Mouse (Mus musculus) heart, adult 2 months (tissue): ENCODE data around the gene Ets1. TPM values are rescaled to one million over a fixed set of nuclear protein-coding genes. Genes with fewer than 3 reads are reported as not detected.

Experiments
- DNase-seq, 2 experiments: peaks; one replicate each; pipeline ENCODE4 v3.0.0; 2021
- H3K27ac ChIP-seq: fragments of 200-600 bp; 2 replicates; pipeline ENCODE4 v1.8.1; 2022
- H3K27me3 ChIP-seq: fragments of 200-500 bp; 2 replicates; pipeline ENCODE4 v1.6.1; 2012; ENCODE audit warnings: mild to moderate bottlenecking, low read length, inconsistent platforms, mixed read lengths; ENCODE audit not compliant: control insufficient read depth, insufficient read depth
- H3K36me3 ChIP-seq: fragments of 200-500 bp; 2 replicates; pipeline ENCODE4 v1.6.1; 2012; ENCODE audit warnings: low read length, inconsistent platforms; ENCODE audit not compliant: control insufficient read depth, insufficient read depth
- H3K4me1 ChIP-seq: fragments of 200-500 bp; 2 replicates; pipeline ENCODE4 v1.6.1; 2011; ENCODE audit warnings: low read length; ENCODE audit not compliant: control insufficient read depth, insufficient read depth
- H3K4me3 ChIP-seq: fragments of 200-600 bp; 2 replicates; pipeline ENCODE4 v1.8.1; 2022
- H3K79me2 ChIP-seq: fragments of 200-500 bp; replicated peaks from 2 replicates; pipeline ENCODE4 v1.6.1; 2012; ENCODE audit warnings: mild to moderate bottlenecking, inconsistent platforms, low read length, moderate library complexity, mixed read lengths; ENCODE audit not compliant: control insufficient read depth, insufficient read depth
- H3K9ac ChIP-seq: fragments of 200-500 bp; 2 replicates; pipeline ENCODE4 v1.6.1; 2012; ENCODE audit warnings: low read depth, mild to moderate bottlenecking, control low read depth, inconsistent platforms, low read length, mixed read lengths
- CTCF ChIP-seq: fragments of 200-600 bp; IDR thresholded peaks from 2 replicates; pipeline ENCODE4 v1.8.1; 2022; ENCODE audit warnings: antibody characterized with exemption, mild to moderate bottlenecking, moderate library complexity
- EP300 ChIP-seq: fragments of 200-500 bp; IDR thresholded peaks from 2 replicates; pipeline ENCODE4 v1.6.1; 2011; ENCODE audit warnings: low read depth, low read length, control low read depth; ENCODE audit not compliant: insufficient read depth
- POLR2A ChIP-seq: fragments of 200-500 bp; IDR thresholded peaks from 2 replicates; pipeline ENCODE4 v1.6.1; 2011; ENCODE audit warnings: mild to moderate bottlenecking, low read depth, low read length, control low read depth; ENCODE audit not compliant: insufficient read depth
- WGBS: fragments of 180-500 bp; shearing (Covaris S2); methylation state at CpG from one replicate; pipeline ENCODE4 v1.1.7; 2018; 5-methylcytosine and 5-hydroxymethylcytosine counted together
- intact Hi-C: fragments of 180-260 bp; cut with DNase I; formaldehyde crosslinking; loops from one replicate; pipeline ENCODE4 v1.15.1; 2025
- polyA plus RNA-seq: library from polyadenylated mRNA; depleted of rRNA; stranded (reverse); fragments of >200 nt; gene quantifications from 2 replicates; pipeline ENCODE4 v1.2.3, GENCODE M21; 2012
- total RNA-seq, 2 experiments: library from RNA; stranded (reverse); gene quantifications; 2 replicates each; pipeline ENCODE4 v1.2.3; 2021

Gene Ets1
- total and polyA plus RNA-seq, 3 experiments, result 22.6 to 48.7 (median 40.7) TPM

DNA sequence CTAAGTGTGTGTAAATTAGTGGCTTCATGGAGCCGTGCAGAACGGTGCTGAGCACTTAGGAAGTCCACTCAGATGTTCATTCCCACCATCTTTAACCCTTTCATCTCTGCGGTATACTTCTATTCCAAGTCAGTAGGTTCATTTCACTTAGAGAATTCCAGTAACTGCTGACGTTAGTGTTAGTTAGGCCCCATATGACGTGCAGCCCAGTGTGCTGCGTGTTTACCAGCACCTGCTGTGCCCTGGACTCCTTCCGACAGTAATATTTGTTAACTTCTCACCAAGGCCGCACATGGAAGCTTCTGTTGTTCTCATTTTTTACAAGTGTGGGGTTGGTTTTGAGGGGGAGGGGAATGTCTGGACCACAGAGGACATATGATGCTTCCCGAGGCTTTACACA is 108.3 kb downstream of the Ets1 start:
- intact Hi-C loops, result loop anchor here (5.0 kb wide), 1 partner anchor 333 kb away; no protein-coding TSS in a partner anchor
- H3K36me3 ChIP-seq, result peaks cover 51% of the 10 kb centered on the region
- H3K27ac ChIP-seq, result peak overlapping the region; percentile 52
- no peak overlapping the region for H3K9ac ChIP-seq
- no peaks in the 10 kb centered on the region for H3K27me3 ChIP-seq
- H3K4me3 ChIP-seq, result no peak overlapping the region
- WGBS, result 45% methylated on average over 9 of the region's 9 CpGs
- TF ChIP-seq EP300, result no peak
- TF ChIP-seq CTCF, result no peak
- no peak for TF ChIP-seq POLR2A
- no peak for DNase-seq
- H3K4me1 ChIP-seq, result peaks cover 42% of the 10 kb centered on the region
- no peaks in the 10 kb centered on the region; the same call in none of the 2 replicates for H3K79me2 ChIP-seq

DNA sequence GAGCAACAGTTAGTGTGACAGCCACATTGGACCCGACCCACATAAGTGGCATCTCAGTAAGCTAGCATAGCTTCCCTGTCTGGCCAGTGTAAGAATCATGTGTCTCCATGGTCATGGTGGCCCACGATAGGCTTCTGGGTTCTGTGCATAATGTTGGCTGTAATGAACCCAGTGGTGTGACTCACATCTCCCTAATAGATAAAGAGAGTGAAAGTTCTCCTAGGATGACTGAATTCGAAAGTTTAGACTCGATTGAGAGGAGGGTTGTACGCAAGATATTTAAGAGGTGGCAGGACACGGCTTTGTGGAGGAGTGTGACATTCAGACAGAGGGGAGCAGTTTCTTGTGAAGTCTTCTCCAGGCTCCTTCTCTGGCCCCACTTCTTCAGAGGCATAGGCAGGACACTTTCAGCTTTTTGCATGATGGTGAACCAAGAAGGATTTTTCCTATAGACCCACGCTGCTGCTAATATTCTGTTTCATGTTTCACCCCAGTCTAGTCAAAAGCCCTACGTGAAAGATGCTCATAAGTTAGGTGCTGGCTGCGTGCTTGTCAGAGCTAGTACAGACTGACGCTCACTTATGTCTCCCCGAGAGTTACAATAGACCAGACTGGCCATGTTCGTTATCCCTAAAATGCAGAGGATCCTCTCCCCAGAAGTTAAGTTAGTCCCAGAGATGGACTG is 109.2 kb downstream of the Ets1 start:
- no peaks in the 10 kb centered on the region; the same call in none of the 2 replicates for H3K79me2 ChIP-seq
- intact Hi-C loops, result no loop called here
- no peak overlapping the region for H3K4me3 ChIP-seq
- DNase-seq, result no peak
- no peaks in the 10 kb centered on the region for H3K27me3 ChIP-seq
- TF ChIP-seq EP300 (no peak), CTCF (no peak), POLR2A (no peak)
- peaks cover 50% of the 10 kb centered on the region for H3K36me3 ChIP-seq
- H3K27ac ChIP-seq, result peak overlapping the region; percentile 52
- no peak overlapping the region for H3K9ac ChIP-seq
- 57% methylated on average over 12 of the region's 12 CpGs for WGBS
- H3K4me1 ChIP-seq, result peaks cover 49% of the 10 kb centered on the region

DNA sequence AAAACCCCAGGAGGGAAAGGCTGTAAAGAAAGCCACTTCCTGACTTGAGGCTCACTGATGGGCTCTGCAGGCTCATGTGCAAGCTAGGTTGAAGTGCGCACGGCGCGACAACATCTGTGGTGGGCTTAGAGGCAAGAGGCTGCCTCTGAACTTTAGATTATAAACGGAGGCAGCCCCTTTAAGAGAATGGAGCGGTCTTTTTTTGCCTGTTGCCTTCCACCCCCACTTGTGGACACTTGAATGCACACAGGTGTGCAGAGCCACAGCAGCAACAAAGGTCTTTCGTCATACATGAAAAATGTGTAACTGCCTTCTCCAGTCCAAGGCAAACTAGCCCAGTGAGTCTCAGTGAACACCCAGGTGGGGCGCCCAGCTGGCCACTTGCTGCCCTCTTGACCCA is 110.0 kb downstream of the Ets1 start:
- Histone ChIP-seq H3K4me3 (no peak overlapping the region), H3K79me2 (no peaks in the 10 kb centered on the region; the same call in 1 of the 2 replicates), H3K9ac (no peak overlapping the region), H3K36me3 (peaks cover 50% of the 10 kb centered on the region), H3K27me3 (no peaks in the 10 kb centered on the region), H3K27ac (peak overlapping the region; percentile 52), H3K4me1 (peaks cover 46% of the 10 kb centered on the region)
- TF ChIP-seq EP300 (no peak), POLR2A (no peak), CTCF (no peak)
- 68% methylated on average over 8 of the region's 8 CpGs for WGBS
- intact Hi-C loops, result no loop called here
- no peak for DNase-seq

DNA sequence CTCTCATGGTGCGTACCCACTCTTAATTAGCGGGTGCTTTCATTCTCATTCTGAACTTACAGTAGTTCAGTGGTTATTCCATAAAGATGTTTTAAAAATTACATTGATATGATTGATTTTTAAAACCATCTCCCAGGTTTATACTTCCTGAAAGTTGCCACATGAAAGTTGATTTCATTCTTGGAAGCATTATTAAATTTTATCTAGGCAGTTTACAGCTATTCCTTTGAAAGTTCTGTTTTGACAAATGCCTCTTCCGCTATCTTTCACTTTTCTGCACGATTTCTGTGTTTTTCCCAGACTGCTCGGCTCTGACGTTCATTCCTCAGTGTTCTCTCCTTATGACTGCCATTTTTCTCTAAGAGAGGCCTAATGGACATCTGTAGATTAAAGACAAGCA is 110.6 kb downstream of the Ets1 start:
- H3K36me3 ChIP-seq, result peaks cover 50% of the 10 kb centered on the region
- peaks cover 44% of the 10 kb centered on the region for H3K4me1 ChIP-seq
- no peaks in the 10 kb centered on the region; the same call in 1 of the 2 replicates for H3K79me2 ChIP-seq
- no peak overlapping the region for H3K4me3 ChIP-seq
- peak overlapping the region; percentile 52 for H3K27ac ChIP-seq
- no peaks in the 10 kb centered on the region for H3K27me3 ChIP-seq
- no peak for DNase-seq
- no peak overlapping the region for H3K9ac ChIP-seq
- no peak for TF ChIP-seq EP300
- no peak for TF ChIP-seq CTCF
- WGBS, result 74% methylated on average over 6 of the region's 6 CpGs
- intact Hi-C loops, result no loop called here

DNA sequence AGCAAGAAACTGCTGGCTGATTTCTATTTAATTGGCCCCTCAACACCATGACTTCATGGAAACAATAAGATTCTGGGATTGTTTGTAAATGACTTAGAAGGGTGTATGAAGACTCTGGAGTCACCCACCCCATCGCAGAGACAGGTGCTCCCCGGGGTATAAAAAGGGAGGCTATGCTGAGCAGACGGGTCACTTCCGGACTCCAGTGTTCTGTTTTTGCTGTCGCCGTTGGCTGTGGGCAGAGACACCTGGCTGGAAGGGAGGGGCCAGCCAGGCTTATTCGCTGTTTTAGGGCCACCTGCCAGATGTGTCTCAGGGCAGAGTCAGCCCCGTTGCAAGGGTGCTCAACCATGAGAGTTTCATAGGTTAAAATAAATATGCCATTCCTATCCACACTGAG is 111.6 kb downstream of the Ets1 start:
- TF ChIP-seq POLR2A (no peak), EP300 (no peak), CTCF (no peak)
- peaks cover 54% of the 10 kb centered on the region for H3K36me3 ChIP-seq
- WGBS, result 39% methylated on average over 8 of the region's 8 CpGs
- H3K4me3 ChIP-seq, result no peak overlapping the region
- H3K27me3 ChIP-seq, result no peaks in the 10 kb centered on the region
- intact Hi-C loops, result no loop called here
- peak overlapping the region; percentile 43; the same call in 1 of the 2 replicates for H3K27ac ChIP-seq
- DNase-seq, result peak in 1 of 2 experiments; percentile 66
- peaks cover 43% of the 10 kb centered on the region for H3K4me1 ChIP-seq
- H3K79me2 ChIP-seq, result no peaks in the 10 kb centered on the region; the same call in 1 of the 2 replicates
- no peak overlapping the region for H3K9ac ChIP-seq

DNA sequence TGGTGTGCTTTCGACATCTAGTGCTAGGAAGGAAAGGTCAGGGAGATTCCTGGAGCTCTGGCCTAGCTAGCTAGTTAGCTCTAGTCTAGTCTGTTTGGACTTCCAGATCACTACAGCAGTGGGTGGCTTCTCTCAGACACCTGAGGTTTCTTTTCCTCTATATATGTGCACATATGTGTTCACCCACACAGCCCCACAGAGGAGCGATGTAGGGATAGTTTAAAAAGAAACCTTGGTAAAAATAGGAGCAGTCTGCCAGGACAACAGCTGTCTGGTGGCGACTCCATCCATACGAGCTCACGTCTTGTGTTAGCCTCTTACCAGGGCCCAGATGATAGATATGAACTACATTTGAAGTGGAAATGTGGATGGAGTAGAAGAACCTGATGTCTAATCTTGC is 112.5 kb downstream of the Ets1 start:
- TF ChIP-seq CTCF, result no peak
- TF ChIP-seq EP300, result no peak
- no peak for TF ChIP-seq POLR2A
- H3K79me2 ChIP-seq, result no peaks in the 10 kb centered on the region; the same call in 1 of the 2 replicates
- DNase-seq, result no peak
- intact Hi-C loops, result no loop called here
- peak overlapping the region; percentile 1; the same call in 1 of the 2 replicates for H3K27ac ChIP-seq
- peaks cover 63% of the 10 kb centered on the region for H3K36me3 ChIP-seq
- no peaks in the 10 kb centered on the region for H3K27me3 ChIP-seq
- H3K4me3 ChIP-seq, result no peak overlapping the region
- H3K9ac ChIP-seq, result no peak overlapping the region
- WGBS, result 80% methylated on average over 5 of the region's 5 CpGs
- peaks cover 41% of the 10 kb centered on the region for H3K4me1 ChIP-seq
